Mouse (Mus musculus): Measurements from ENCODE around the gene Eif3d. TPM values are rescaled to one million over a fixed set of nuclear protein-coding genes. Genes with fewer than 3 reads are reported as not detected.

The Eif3d gene
- polyA plus RNA-seq, 1 experiment from 2014 or later: 188 TPM

DNA sequence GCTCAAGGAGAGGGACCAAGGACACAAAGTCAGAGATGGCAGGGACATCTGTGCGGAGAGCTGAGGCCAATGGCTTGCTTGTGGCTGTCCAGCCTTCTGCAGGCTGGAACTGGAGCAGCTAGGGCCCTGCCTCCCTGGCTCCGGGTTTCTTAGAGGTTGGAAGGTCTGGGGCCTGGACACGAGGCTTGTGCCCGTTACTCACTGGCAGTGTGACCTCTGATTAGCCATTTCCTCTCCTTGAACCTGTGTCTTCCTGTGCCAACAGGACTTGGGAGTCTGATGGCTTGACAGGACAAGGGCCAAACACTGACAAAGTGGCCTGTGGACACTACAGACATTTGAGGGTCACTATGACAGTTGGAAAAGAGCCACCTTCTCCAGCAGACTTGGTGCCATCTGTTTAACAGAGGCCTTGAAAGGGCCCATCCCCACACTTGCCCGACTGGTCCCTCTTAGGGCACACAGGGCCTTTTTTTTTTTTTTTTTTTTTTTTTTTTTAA lies 10.6 kb upstream of the Eif3d start:
- no peaks in the 10 kb centered on the region for H3K4me1 ChIP-seq (ENCODE audit: control insufficient read depth, insufficient read depth, low read length)
- 61% methylated on average over 5 of the region's 5 CpGs for WGBS (ENCODE audit: insufficient replicate concordance)
- no peaks in the 10 kb centered on the region for H3K36me3 ChIP-seq (ENCODE audit: control insufficient read depth, insufficient read depth, low read length)
- H3K9me3 ChIP-seq (replicated peaks; ENCODE audit: control insufficient read depth, low read length): no peaks in the 10 kb centered on the region
- ATAC-seq (replicated peaks; ENCODE audit: insufficient number of reproducible peaks, low FRiP score, low TSS enrichment): no peak
- H3K4me2 ChIP-seq: no peak overlapping the region
- H3K27me3 ChIP-seq (ENCODE audit: control insufficient read depth, insufficient read depth, low read length): peaks cover 8% of the 10 kb centered on the region; the same call in 1 of the 2 replicates
- H3K4me3 ChIP-seq (ENCODE audit: low read depth, low read length): no peak overlapping the region
- no peak overlapping the region for H3K9ac ChIP-seq (ENCODE audit: low read depth, low read length)
- no peak overlapping the region for H3K27ac ChIP-seq (ENCODE audit: low read depth, low read length)

- 84% methylated on average over 10 of the region's 10 CpGs for whole genome bisulfite sequencing (ENCODE audit: insufficient replicate concordance)
- Histone ChIP-seq H3K9ac (ENCODE audit: low read depth, low read length) (no peak overlapping the region), H3K4me2 (no peak overlapping the region), H3K36me3 (ENCODE audit: control insufficient read depth, insufficient read depth, low read length) (no peaks in the 10 kb centered on the region), H3K27me3 (ENCODE audit: control insufficient read depth, insufficient read depth, low read length) (peaks cover 8% of the 10 kb centered on the region; the same call in 1 of the 2 replicates), H3K4me1 (ENCODE audit: control insufficient read depth, insufficient read depth, low read length) (no peaks in the 10 kb centered on the region), H3K27ac (ENCODE audit: low read depth, low read length) (no peak overlapping the region), H3K9me3 (replicated peaks; ENCODE audit: control insufficient read depth, low read length) (no peaks in the 10 kb centered on the region), H3K4me3 (ENCODE audit: low read depth, low read length) (no peak overlapping the region)
- no peak for ATAC-seq (replicated peaks; ENCODE audit: insufficient number of reproducible peaks, low FRiP score, low TSS enrichment)
Observed at GRCm38 (mm10) chr15:77979427-77979865, 8.8 kb upstream of the Eif3d start.

- Histone ChIP-seq H3K36me3 (ENCODE audit: control insufficient read depth, insufficient read depth, low read length) (no peaks in the 10 kb centered on the region), H3K9me3 (replicated peaks; ENCODE audit: control insufficient read depth, low read length) (no peaks in the 10 kb centered on the region), H3K27me3 (ENCODE audit: control insufficient read depth, insufficient read depth, low read length) (peaks cover 6% of the 10 kb centered on the region; the same call in 1 of the 2 replicates), H3K4me2 (no peak overlapping the region), H3K9ac (ENCODE audit: low read depth, low read length) (no peak overlapping the region), H3K27ac (ENCODE audit: low read depth, low read length) (no peak overlapping the region), H3K4me1 (ENCODE audit: control insufficient read depth, insufficient read depth, low read length) (no peaks in the 10 kb centered on the region), H3K4me3 (ENCODE audit: low read depth, low read length) (no peak overlapping the region)
- ATAC-seq (replicated peaks; ENCODE audit: insufficient number of reproducible peaks, low FRiP score, low TSS enrichment): no peak
- WGBS (ENCODE audit: insufficient replicate concordance): 41% methylated on average over 3 of the region's 3 CpGs
Observed at GRCm38 (mm10) chr15:77977663-77978062, 7.0 kb upstream of the Eif3d start.

- Histone ChIP-seq H3K4me1 (ENCODE audit: control insufficient read depth, insufficient read depth, low read length) (peaks cover 6% of the 10 kb centered on the region), H3K27me3 (ENCODE audit: control insufficient read depth, insufficient read depth, low read length) (0 out of 2 replicates have a peak, but pooled peaks cover under 1% of the 10 kb centered on the region), H3K4me3 (ENCODE audit: low read depth, low read length) (no peak overlapping the region), H3K27ac (ENCODE audit: low read depth, low read length) (no peak overlapping the region), H3K4me2 (no peak overlapping the region), H3K36me3 (ENCODE audit: control insufficient read depth, insufficient read depth, low read length) (no peaks in the 10 kb centered on the region), H3K9me3 (replicated peaks; ENCODE audit: control insufficient read depth, low read length) (no peaks in the 10 kb centered on the region), H3K9ac (ENCODE audit: low read depth, low read length) (no peak overlapping the region)
- ATAC-seq (replicated peaks; ENCODE audit: insufficient number of reproducible peaks, low FRiP score, low TSS enrichment): no peak
- 58% methylated on average over 6 of the region's 6 CpGs for WGBS (ENCODE audit: insufficient replicate concordance)
Observed at GRCm38 (mm10) chr15:77974165-77974841, 3.7 kb upstream of the Eif3d start.

DNA sequence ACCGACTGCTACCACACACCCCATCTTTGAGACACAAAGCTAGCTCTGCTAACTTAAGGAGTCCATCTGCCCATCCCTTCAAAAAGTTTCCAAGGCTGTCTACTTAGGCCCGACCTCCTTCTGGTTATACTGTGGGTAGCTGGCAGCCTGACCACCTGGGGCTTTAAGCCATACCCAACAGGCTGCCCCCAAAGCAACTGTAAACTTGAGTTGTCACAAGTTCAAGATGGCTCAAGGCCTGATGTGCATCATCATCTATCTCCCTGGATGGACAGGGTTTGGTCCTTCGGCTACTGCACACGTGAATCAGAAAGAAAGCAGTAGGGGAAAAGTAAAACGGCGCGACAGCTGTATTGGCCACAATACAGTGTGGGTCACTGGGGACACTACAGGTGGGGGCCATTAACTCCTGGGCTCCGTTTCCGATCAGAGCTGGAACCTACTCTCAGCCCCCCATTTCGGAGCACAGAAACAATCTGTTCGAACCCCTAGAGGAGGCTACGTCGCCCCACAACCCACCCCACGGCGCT lies 608 bp downstream of the Eif3d start:
- Histone ChIP-seq H3K27me3 (ENCODE audit: control insufficient read depth, insufficient read depth, low read length) (no peaks in the 10 kb centered on the region), H3K27ac (ENCODE audit: low read depth, low read length) (peak overlapping the region; percentile 100), H3K9me3 (replicated peaks; ENCODE audit: control insufficient read depth, low read length) (no peaks in the 10 kb centered on the region), H3K4me1 (ENCODE audit: control insufficient read depth, insufficient read depth, low read length) (peaks cover 11% of the 10 kb centered on the region), H3K36me3 (ENCODE audit: control insufficient read depth, insufficient read depth, low read length) (peaks cover 28% of the 10 kb centered on the region), H3K4me3 (ENCODE audit: low read depth, low read length) (peak overlapping the region; percentile 96), H3K9ac (ENCODE audit: low read depth, low read length) (peak overlapping the region; percentile 98), H3K4me2 (peak overlapping the region; percentile 99)
- peak; percentile 9; the same call in 1 of the 2 replicates for ATAC-seq (replicated peaks; ENCODE audit: insufficient number of reproducible peaks, low FRiP score, low TSS enrichment)
- WGBS (ENCODE audit: insufficient replicate concordance): 2% methylated on average over 15 of the region's 15 CpGs

- ATAC-seq (replicated peaks; ENCODE audit: insufficient number of reproducible peaks, low FRiP score, low TSS enrichment): no peak
- no peak overlapping the region for H3K9ac ChIP-seq (ENCODE audit: low read depth, low read length)
- no peak overlapping the region for H3K4me3 ChIP-seq (ENCODE audit: low read depth, low read length)
- H3K4me2 ChIP-seq: no peak overlapping the region
- H3K27ac ChIP-seq (ENCODE audit: low read depth, low read length): no peak overlapping the region
- WGBS (ENCODE audit: insufficient replicate concordance): 69% methylated on average over 9 of the region's 9 CpGs
- peaks cover 11% of the 10 kb centered on the region for H3K4me1 ChIP-seq (ENCODE audit: control insufficient read depth, insufficient read depth, low read length)
- no peaks in the 10 kb centered on the region for H3K9me3 ChIP-seq (replicated peaks; ENCODE audit: control insufficient read depth, low read length)
- peaks cover 67% of the 10 kb centered on the region for H3K36me3 ChIP-seq (ENCODE audit: control insufficient read depth, insufficient read depth, low read length)
- H3K27me3 ChIP-seq (ENCODE audit: control insufficient read depth, insufficient read depth, low read length): no peaks in the 10 kb centered on the region
Observed at GRCm38 (mm10) chr15:77965117-77965528, 5.5 kb downstream of the Eif3d start.

DNA sequence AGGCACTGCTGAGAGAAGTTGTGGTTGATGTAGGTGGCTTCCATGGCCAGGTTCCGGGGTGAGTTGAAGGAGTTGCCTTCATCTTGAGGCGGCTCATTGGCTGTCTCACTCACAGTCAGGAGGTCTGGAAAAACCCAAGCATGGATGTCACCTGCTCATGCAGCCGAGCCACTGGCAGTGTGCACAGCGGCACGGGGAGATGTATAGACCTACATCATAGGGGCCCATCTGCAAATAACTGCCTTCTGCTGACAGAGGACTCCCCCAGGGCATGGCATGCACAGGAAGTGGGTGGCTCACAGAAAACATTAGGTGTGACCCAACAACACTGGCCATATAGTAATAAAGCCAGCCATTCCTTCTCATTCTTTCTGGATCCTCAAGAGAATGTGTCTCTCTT lies 8.2 kb downstream of the Eif3d start:
- no peak for ATAC-seq (replicated peaks; ENCODE audit: insufficient number of reproducible peaks, low FRiP score, low TSS enrichment)
- H3K4me3 ChIP-seq (ENCODE audit: low read depth, low read length): no peak overlapping the region

GRCm38 (mm10) chr15:77960693-77961092 lies 9.9 kb downstream of the Eif3d start:
- 89% methylated on average over 6 of the region's 6 CpGs for WGBS (ENCODE audit: insufficient replicate concordance)
- Histone ChIP-seq H3K9ac (ENCODE audit: low read depth, low read length) (no peak overlapping the region), H3K27me3 (ENCODE audit: control insufficient read depth, insufficient read depth, low read length) (peaks cover 9% of the 10 kb centered on the region), H3K4me3 (ENCODE audit: low read depth, low read length) (no peak overlapping the region), H3K36me3 (ENCODE audit: control insufficient read depth, insufficient read depth, low read length) (peaks cover 60% of the 10 kb centered on the region), H3K9me3 (replicated peaks; ENCODE audit: control insufficient read depth, low read length) (no peaks in the 10 kb centered on the region), H3K4me2 (no peak overlapping the region), H3K27ac (ENCODE audit: low read depth, low read length) (no peak overlapping the region), H3K4me1 (ENCODE audit: control insufficient read depth, insufficient read depth, low read length) (peaks cover 11% of the 10 kb centered on the region)
- ATAC-seq (replicated peaks; ENCODE audit: insufficient number of reproducible peaks, low FRiP score, low TSS enrichment): no peak

More for the DNA sequence above, 8.2 kb downstream of the Eif3d start:
- Histone ChIP-seq H3K27ac (ENCODE audit: low read depth, low read length) (no peak overlapping the region), H3K4me2 (no peak overlapping the region), H3K9me3 (replicated peaks; ENCODE audit: control insufficient read depth, low read length) (no peaks in the 10 kb centered on the region), H3K4me1 (ENCODE audit: control insufficient read depth, insufficient read depth, low read length) (no peaks in the 10 kb centered on the region), H3K9ac (ENCODE audit: low read depth, low read length) (no peak overlapping the region), H3K36me3 (ENCODE audit: control insufficient read depth, insufficient read depth, low read length) (peaks cover 72% of the 10 kb centered on the region), H3K27me3 (ENCODE audit: control insufficient read depth, insufficient read depth, low read length) (no peaks in the 10 kb centered on the region)
- 94% methylated on average over 5 of the region's 5 CpGs for WGBS (ENCODE audit: insufficient replicate concordance)

Data from heart, embryonic 11.5 days (tissue).